Mouse (Mus musculus) lung, adult 2 months (tissue): ENCODE measurements around the gene Tet3.

ENCODE experiments used
- CTCF ChIP-seq: fragments of 200-500 bp; IDR thresholded peaks from 2 replicates; pipeline ENCODE4 v1.5.1; 2011; ENCODE audit warnings: mild to moderate bottlenecking, low read length, control low read depth; ENCODE audit not compliant: insufficient read depth
- POLR2A ChIP-seq: fragments of 200-500 bp; IDR thresholded peaks from 2 replicates; pipeline ENCODE4 v1.6.1; 2011; ENCODE audit warnings: low read depth, mild to moderate bottlenecking, control low read depth, low read length, borderline replicate concordance; ENCODE audit errors: extremely low read depth

DNA sequence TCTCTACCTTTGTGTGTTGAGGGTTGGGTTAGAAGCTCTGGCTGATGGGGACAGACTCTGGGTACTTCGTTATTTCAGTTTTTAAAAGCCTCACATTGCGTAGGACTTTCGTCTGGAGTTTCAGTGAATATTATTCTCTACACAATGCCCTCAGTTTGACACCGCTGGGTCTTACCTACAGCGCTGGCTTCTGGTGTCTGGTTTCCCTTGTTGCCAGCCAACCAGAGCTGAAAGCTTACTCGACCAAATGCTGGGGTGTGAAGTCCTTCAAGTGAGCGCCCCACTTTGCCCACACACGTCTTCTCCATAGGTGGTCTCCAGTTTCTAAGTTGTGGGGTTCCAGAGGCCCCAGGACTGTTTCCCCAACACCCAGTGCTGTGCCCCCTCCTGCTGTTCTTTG is 61.2 kb downstream of the Tet3 start:
- TF ChIP-seq POLR2A = no peak
- no peak for TF ChIP-seq CTCF
